Mouse (Mus musculus) C2C12 (cell line): ENCODE measurements around the gene Gm49486. TPM values are rescaled to one million over a fixed set of nuclear protein-coding genes. Genes with fewer than 3 reads are reported as not detected.

Experiments used
- H3K27me3 ChIP-seq: one replicate; pipeline ENCODE4 v1.6.1; 2011; ENCODE audit not compliant: control insufficient read depth, insufficient read depth, insufficient read length
- H3K36me3 ChIP-seq: one replicate; pipeline ENCODE4 v1.6.1; 2011; ENCODE audit not compliant: control insufficient read depth, insufficient read depth
- H3K4me3 ChIP-seq: one replicate; pipeline ENCODE4 v1.5.1; 2011; ENCODE audit warnings: mild to moderate bottlenecking, control low read depth; ENCODE audit not compliant: poor library complexity, insufficient read depth, severe bottlenecking
- H3K79me2 ChIP-seq: one replicate; pipeline ENCODE4 v1.6.1; 2011; ENCODE audit not compliant: control insufficient read depth, insufficient read depth
- H3K79me3 ChIP-seq: one replicate; pipeline ENCODE4 v1.6.1; 2011; ENCODE audit warnings: low read depth, control low read depth
- H3ac ChIP-seq: one replicate; pipeline ENCODE3; 2011; ENCODE audit warnings: low read depth; ENCODE audit not compliant: control insufficient read depth, insufficient read length
- CEBPB ChIP-seq: IDR thresholded peaks from one replicate; pipeline ENCODE4 v1.6.1; 2011; ENCODE audit warnings: low read depth, mild to moderate bottlenecking, control low read depth, moderate library complexity
- CTCF ChIP-seq: IDR thresholded peaks from one replicate; pipeline ENCODE4 v1.5.1; 2011; ENCODE audit not compliant: control insufficient read depth, insufficient read depth, insufficient read length
- FOSL1 ChIP-seq: IDR thresholded peaks from one replicate; pipeline ENCODE4 v1.8.0; 2011; ENCODE audit warnings: mild to moderate bottlenecking, low read length; ENCODE audit not compliant: poor library complexity, insufficient read depth, severe bottlenecking
- MAX ChIP-seq: IDR thresholded peaks from one replicate; pipeline ENCODE4 v1.6.1; 2011; ENCODE audit warnings: mild to moderate bottlenecking, control low read depth
- MYOD1 ChIP-seq: IDR thresholded peaks from one replicate; pipeline ENCODE4 v1.6.1; 2011; ENCODE audit warnings: low read depth; ENCODE audit not compliant: control insufficient read depth, insufficient read length
- MYOG ChIP-seq: IDR thresholded peaks from one replicate; pipeline ENCODE4 v1.6.1; 2011; ENCODE audit not compliant: control insufficient read depth, insufficient read length; ENCODE audit errors: extremely low read depth
- USF1 ChIP-seq: IDR thresholded peaks from one replicate; pipeline ENCODE4 v1.6.1; 2011; ENCODE audit warnings: low read depth, mild to moderate bottlenecking, control low read depth, moderate library complexity
- polyA plus RNA-seq: library from polyadenylated mRNA; unstranded; fragments of >200 nt; fragmentation: generic; extraction: Trizol; gene quantifications from one replicate; pipeline ENCODE4 v1.2.1, GENCODE M21; 2012; ENCODE audit warnings: missing spikeins

The Gm49486 gene
- polyA plus RNA-seq, 1 experiment = 0.01 TPM

DNA sequence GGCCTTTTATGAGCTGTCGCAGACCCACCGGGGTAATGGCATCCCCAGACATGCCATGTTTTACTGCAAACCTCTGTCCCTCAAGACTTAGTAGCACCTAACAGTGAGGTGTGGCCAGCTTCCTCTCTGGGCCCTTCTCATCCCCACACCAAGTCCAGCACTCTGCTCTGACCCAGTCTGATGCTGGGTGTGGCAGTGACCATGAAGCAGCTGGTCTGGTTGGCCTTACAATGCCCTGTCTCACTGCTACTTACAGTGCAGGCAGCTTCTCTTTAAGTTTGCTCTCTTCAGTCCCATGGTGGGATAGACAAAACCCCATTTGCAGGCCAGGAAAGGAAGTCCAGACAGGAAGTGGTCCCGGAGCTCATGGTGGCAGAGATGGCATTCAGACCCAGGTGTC, 16.1 kb downstream of the Gm49486 start:
- peaks cover 12% of the 10 kb centered on the region for H3K36me3 ChIP-seq
- TF ChIP-seq USF1 (no peak), CTCF (no peak), FOSL1 (no peak), CEBPB (no peak), MYOG (no peak), MYOD1 (no peak), MAX (no peak)
- no peaks in the 10 kb centered on the region for H3K79me2 ChIP-seq
- no peak overlapping the region for H3ac ChIP-seq
- no peaks in the 10 kb centered on the region for H3K27me3 ChIP-seq
- H3K79me3 ChIP-seq = no peaks in the 10 kb centered on the region
- no peak overlapping the region for H3K4me3 ChIP-seq

DNA sequence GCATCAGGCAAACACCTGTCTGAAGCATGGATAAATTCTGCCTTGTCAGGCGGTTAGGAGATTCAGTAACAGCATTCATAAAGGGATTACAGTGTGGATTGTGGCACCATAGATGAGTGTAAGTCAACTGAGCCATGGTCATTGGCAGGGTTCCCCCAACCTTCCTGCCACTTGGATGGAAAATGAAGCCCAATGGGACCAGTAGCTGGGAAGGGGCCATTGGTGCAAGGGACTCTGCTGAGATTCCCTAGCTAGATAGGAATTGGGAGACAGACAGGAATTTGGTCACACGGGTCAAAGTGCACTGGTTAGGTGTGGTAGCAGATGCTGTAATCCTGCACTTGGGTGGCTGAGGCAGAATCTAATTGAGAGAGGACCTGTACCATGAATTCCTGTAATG, 21.0 kb downstream of the Gm49486 start:
- TF ChIP-seq CEBPB (no peak), MAX (no peak), FOSL1 (no peak), CTCF (no peak), MYOG (no peak), MYOD1 (no peak), USF1 (no peak)
- Histone ChIP-seq H3ac (no peak overlapping the region), H3K79me2 (no peaks in the 10 kb centered on the region), H3K36me3 (no peaks in the 10 kb centered on the region), H3K4me3 (no peak overlapping the region), H3K79me3 (no peaks in the 10 kb centered on the region), H3K27me3 (peaks cover 45% of the 10 kb centered on the region)

- Histone ChIP-seq H3K79me3 (no peaks in the 10 kb centered on the region), H3K27me3 (peaks cover 48% of the 10 kb centered on the region), H3K4me3 (no peak overlapping the region), H3K79me2 (no peaks in the 10 kb centered on the region), H3ac (no peak overlapping the region), H3K36me3 (no peaks in the 10 kb centered on the region)
- TF ChIP-seq MYOD1 = no peak
- no peak for TF ChIP-seq MAX
Measured at GRCm38 (mm10) chr15:79251168-79251567, 22.0 kb downstream of the Gm49486 start.

GRCm38 (mm10) chr15:79251781-79252491, 22.7 kb downstream of the Gm49486 start:
- Histone ChIP-seq H3K79me3 (no peaks in the 10 kb centered on the region), H3K36me3 (no peaks in the 10 kb centered on the region), H3K79me2 (no peaks in the 10 kb centered on the region), H3ac (no peak overlapping the region), H3K27me3 (peaks cover 48% of the 10 kb centered on the region), H3K4me3 (no peak overlapping the region)
- TF ChIP-seq CTCF = no peak
- no peak for TF ChIP-seq MAX
- no peak for TF ChIP-seq CEBPB
- no peak for TF ChIP-seq FOSL1
- TF ChIP-seq MYOD1 = no peak
- TF ChIP-seq USF1 = no peak
- TF ChIP-seq MYOG = no peak

DNA sequence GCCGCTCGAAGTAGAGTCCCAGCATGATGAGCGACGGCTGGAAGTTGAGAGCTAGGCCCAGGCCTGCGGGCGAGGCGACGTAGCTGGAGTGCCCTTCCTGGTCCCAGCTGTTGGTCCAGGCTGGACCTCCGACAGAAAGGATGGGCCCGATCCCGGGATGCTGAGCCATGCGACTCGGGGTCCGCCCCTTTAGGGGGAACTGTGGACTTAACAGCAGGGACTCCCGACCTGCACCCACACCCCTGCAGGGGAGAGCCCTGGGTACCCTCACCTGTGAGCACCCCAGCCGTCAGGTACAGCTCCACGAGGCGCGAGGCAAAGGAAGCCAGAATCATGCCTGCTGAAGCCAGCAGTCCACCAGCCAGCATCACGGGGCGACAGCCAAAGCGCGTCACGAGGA, 23.4 kb downstream of the Gm49486 start:
- Histone ChIP-seq H3ac (no peak overlapping the region), H3K4me3 (no peak overlapping the region), H3K36me3 (no peaks in the 10 kb centered on the region), H3K79me2 (no peaks in the 10 kb centered on the region), H3K27me3 (peaks cover 48% of the 10 kb centered on the region), H3K79me3 (no peaks in the 10 kb centered on the region)
- no peak for TF ChIP-seq MYOD1
- TF ChIP-seq CTCF = no peak
- TF ChIP-seq MYOG = no peak
- TF ChIP-seq CEBPB = no peak
- no peak for TF ChIP-seq MAX
- TF ChIP-seq USF1 = no peak
- no peak for TF ChIP-seq FOSL1

GRCm38 (mm10) chr15:79254661-79255060, 25.5 kb downstream of the Gm49486 start, which contains the start of gene Slc16a8:
Gene Slc16a8, minus strand, starts transcription at chr15:79254761.
- Histone ChIP-seq H3K36me3 (no peaks in the 10 kb centered on the region), H3K79me3 (no peaks in the 10 kb centered on the region), H3K4me3 (no peak within 1 kb of the TSS), H3K27me3 (peaks cover 48% of the 10 kb centered on the region), H3ac (no peak within 1 kb of the TSS), H3K79me2 (no peaks in the 10 kb centered on the region)
- no peak for TF ChIP-seq MAX
- no peak for TF ChIP-seq USF1
- TF ChIP-seq CTCF = no peak
- no peak for TF ChIP-seq MYOD1
- TF ChIP-seq CEBPB = no peak
- TF ChIP-seq FOSL1 = no peak
- no peak for TF ChIP-seq MYOG
